Mouse (Mus musculus): Measurements from ENCODE around the gene Setd1a. TPM values are rescaled to one million over a fixed set of nuclear protein-coding genes. Genes with fewer than 3 reads are reported as not detected.
"Not testable (repeated sequence)": the region's sequence is repeated elsewhere in the genome, so short reads cannot be mapped to it uniquely, and the experiment has no call there.

The Setd1a gene
- polyA plus RNA-seq, 1 experiment from 2014 or later: 6.2 TPM

DNA sequence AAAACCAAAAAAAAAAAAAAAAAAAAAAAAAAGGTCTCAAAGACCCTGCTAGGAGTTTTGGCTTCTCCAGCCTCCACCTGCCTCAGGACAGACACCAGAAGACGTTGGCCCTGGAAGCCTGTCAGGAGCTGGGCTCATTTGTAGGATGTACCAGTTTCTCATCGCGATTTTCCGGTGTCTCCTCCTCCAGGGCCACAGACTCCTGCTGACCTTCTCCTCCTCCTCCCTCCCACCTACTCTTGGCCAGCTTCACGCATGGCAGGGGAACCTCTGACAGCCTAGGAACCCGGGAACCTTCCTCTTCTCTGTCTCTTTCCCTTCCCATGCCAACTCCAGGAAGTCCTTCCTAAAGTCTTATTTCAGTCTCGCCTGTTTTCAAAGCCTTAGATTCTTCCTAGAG, 40.6 kb downstream of the Setd1a start:
- 77% methylated on average over 7 of the region's 7 CpGs for WGBS
- no peaks in the 10 kb centered on the region for H3K27me3 ChIP-seq (replicated peaks; ENCODE audit: control insufficient read depth, insufficient read depth, low read length)
- no peak for ATAC-seq
- H3K9ac ChIP-seq (ENCODE audit: low read depth, low read length): no peak overlapping the region
- no peaks in the 10 kb centered on the region for H3K36me3 ChIP-seq (ENCODE audit: control insufficient read depth, insufficient read depth, low read length)
- H3K4me3 ChIP-seq (ENCODE audit: low read length): no peak overlapping the region
- no peak overlapping the region for H3K4me2 ChIP-seq (ENCODE audit: low read depth, low read length)
- no peak overlapping the region for H3K27ac ChIP-seq (ENCODE audit: low read length)
- no peaks in the 10 kb centered on the region for H3K9me3 ChIP-seq (ENCODE audit: control insufficient read depth, low read length)
- no peaks in the 10 kb centered on the region for H3K4me1 ChIP-seq (ENCODE audit: control insufficient read depth, insufficient read depth, low read length)

DNA sequence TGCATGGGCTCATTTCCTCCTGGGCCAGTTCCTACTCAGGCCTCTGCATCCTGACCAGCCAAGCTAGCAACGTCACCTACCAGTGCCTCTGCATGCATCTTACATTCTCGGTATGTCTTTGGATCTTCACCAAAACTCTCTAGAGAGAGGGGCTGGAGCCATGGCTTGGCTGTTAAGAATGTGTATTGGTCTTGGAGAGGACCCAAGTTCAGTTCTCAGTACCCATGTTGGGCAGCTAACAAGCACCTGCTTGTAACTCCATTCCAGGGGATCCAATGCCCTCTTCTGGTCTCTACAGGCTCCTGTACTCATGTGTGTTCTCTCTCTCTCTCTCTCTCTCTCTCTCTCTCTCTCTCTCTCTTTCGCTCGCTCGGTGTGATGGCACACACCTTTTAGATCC, 41.3 kb downstream of the Setd1a start:
- Histone ChIP-seq H3K4me1 (ENCODE audit: control insufficient read depth, insufficient read depth, low read length) (no peaks in the 10 kb centered on the region), H3K27me3 (replicated peaks; ENCODE audit: control insufficient read depth, insufficient read depth, low read length) (no peaks in the 10 kb centered on the region), H3K9me3 (ENCODE audit: control insufficient read depth, low read length) (no peaks in the 10 kb centered on the region), H3K9ac (ENCODE audit: low read depth, low read length) (no peak overlapping the region), H3K4me3 (ENCODE audit: low read length) (no peak overlapping the region), H3K4me2 (ENCODE audit: low read depth, low read length) (no peak overlapping the region), H3K36me3 (ENCODE audit: control insufficient read depth, insufficient read depth, low read length) (no peaks in the 10 kb centered on the region), H3K27ac (ENCODE audit: low read length) (no peak overlapping the region)
- WGBS: 87% methylated on average over 5 of the region's 5 CpGs
- ATAC-seq: no peak

DNA sequence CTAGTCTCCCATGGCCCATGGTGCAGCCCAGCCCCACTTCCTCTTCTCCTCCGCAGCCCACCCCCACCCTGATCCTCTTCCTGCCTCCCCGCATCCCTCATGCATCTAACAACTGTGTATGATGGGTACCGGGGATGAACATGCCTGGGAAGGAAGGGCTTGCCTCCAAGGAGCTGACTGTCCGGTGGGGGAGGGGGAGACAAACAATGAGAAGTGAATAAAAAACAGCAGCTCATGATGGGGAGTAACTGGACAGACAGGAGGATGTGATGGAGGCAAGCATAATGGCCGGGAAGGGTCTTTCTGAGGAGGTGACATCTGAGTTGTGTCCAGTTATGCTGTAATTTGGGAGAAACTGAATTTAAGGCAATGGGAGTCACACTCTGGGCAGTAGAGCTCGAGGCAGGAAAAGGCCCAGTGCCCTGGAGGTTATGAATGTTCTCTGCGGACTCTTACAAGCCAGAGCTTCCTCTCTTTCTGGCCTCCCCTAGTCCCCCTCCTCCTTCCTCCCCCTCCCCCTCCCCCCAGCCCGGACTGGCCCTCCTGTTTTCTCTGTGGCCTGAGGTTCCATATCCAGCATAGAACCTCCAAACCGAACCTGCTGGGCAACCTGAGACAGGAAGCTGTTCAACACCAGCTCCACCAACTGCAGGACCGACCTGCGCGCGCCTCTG, 44.5 kb downstream of the Setd1a start:
- Histone ChIP-seq H3K4me3 (ENCODE audit: low read length) (no peak overlapping the region), H3K9ac (ENCODE audit: low read depth, low read length) (no peak overlapping the region), H3K36me3 (ENCODE audit: control insufficient read depth, insufficient read depth, low read length) (no peaks in the 10 kb centered on the region), H3K4me2 (ENCODE audit: low read depth, low read length) (no peak overlapping the region), H3K27me3 (replicated peaks; ENCODE audit: control insufficient read depth, insufficient read depth, low read length) (no peaks in the 10 kb centered on the region), H3K9me3 (ENCODE audit: control insufficient read depth, low read length) (no peaks in the 10 kb centered on the region), H3K27ac (ENCODE audit: low read length) (no peak overlapping the region), H3K4me1 (ENCODE audit: control insufficient read depth, insufficient read depth, low read length) (0 out of 2 replicates have a peak, but pooled peaks cover 11% of the 10 kb centered on the region)
- no peak for ATAC-seq
- WGBS: 56% methylated on average over 13 of the region's 13 CpGs

DNA sequence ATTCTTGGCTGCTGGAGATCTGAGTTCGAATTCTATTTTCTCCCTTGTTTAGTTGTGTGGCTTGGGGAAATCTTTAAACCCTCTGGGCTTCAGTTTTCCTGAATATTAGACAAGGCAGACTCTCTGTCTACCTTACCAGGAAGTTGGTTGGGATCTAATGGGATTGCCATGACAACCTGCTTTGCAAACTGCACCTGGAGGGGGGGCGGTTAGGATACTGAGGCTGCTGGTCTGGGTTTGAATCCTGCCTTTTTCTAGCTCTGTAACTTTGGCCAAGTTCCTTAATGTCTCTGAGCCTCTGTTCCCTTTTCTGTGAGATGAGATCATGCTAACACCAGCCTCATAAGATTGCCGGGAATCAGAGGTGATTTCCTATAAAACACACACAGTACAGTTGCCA, 46.0 kb downstream of the Setd1a start:
- Histone ChIP-seq H3K4me2 (ENCODE audit: low read depth, low read length) (no peak overlapping the region), H3K9ac (ENCODE audit: low read depth, low read length) (no peak overlapping the region), H3K4me3 (ENCODE audit: low read length) (no peak overlapping the region), H3K27me3 (replicated peaks; ENCODE audit: control insufficient read depth, insufficient read depth, low read length) (no peaks in the 10 kb centered on the region), H3K4me1 (ENCODE audit: control insufficient read depth, insufficient read depth, low read length) (0 out of 2 replicates have a peak, but pooled peaks cover 11% of the 10 kb centered on the region), H3K27ac (ENCODE audit: low read length) (no peak overlapping the region), H3K9me3 (ENCODE audit: control insufficient read depth, low read length) (no peaks in the 10 kb centered on the region), H3K36me3 (ENCODE audit: control insufficient read depth, insufficient read depth, low read length) (no peaks in the 10 kb centered on the region)
- WGBS: 85% methylated on average over 3 of the region's 3 CpGs
- no peak for ATAC-seq

DNA sequence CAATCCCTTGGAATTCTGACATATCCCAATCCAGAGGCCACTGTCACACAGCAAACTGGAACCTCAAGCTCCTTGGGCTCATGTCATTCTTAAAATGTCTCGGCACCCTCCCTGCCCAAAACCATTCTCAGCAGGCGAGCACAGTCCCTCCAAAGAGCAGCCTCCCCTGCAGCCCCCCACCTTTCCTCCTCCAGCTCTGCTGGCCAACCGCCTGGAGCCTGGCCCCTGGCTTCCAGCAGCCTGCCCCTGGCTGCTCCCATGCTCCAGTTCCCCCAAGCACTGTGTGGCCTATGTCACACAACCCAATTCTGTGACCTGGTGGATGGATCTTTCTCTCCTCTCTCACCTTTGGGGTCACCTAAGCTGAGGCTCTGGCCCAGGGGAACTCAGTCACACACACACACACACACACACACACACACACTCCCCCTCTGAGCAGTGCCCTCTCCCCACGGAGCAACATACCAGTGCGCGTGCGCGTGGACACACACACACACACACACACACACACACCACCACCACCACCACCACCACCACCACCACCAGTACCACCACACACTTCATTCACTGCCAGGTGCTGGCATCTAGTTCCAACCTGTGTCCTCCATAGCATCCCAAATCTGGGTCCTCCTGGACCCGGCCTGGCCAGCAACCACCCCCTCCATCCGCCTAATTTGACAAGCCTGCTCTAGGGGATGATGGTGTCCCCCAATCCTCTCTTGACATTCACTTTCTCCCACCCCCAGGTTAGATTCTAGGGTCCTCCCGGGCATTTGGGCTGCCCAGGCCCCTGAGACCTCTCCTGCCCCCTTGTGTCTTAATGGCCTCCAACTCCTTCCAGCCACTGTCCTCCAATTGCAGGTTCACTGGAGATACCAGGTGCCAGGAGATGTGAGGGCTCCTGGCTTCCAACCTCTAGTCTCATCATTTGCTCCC, 47.0 kb downstream of the Setd1a start:
- whole genome bisulfite sequencing: 71% methylated on average over 11 of the region's 11 CpGs
- H3K9me3 ChIP-seq (ENCODE audit: control insufficient read depth, low read length): no peaks in the 10 kb centered on the region
- H3K4me3 ChIP-seq (ENCODE audit: low read length): peak overlapping the region; percentile 60
- 0 out of 2 replicates have a peak, but pooled peaks cover 11% of the 10 kb centered on the region for H3K4me1 ChIP-seq (ENCODE audit: control insufficient read depth, insufficient read depth, low read length)
- ATAC-seq: peak; percentile 36; the same call in 1 of the 2 replicates
- no peak overlapping the region for H3K27ac ChIP-seq (ENCODE audit: low read length)
- H3K27me3 ChIP-seq (replicated peaks; ENCODE audit: control insufficient read depth, insufficient read depth, low read length): no peaks in the 10 kb centered on the region
- H3K9ac ChIP-seq (ENCODE audit: low read depth, low read length): peak overlapping the region; percentile 74
- H3K4me2 ChIP-seq (ENCODE audit: low read depth, low read length): peak overlapping the region; percentile 72
- no peaks in the 10 kb centered on the region for H3K36me3 ChIP-seq (ENCODE audit: control insufficient read depth, insufficient read depth, low read length)

DNA sequence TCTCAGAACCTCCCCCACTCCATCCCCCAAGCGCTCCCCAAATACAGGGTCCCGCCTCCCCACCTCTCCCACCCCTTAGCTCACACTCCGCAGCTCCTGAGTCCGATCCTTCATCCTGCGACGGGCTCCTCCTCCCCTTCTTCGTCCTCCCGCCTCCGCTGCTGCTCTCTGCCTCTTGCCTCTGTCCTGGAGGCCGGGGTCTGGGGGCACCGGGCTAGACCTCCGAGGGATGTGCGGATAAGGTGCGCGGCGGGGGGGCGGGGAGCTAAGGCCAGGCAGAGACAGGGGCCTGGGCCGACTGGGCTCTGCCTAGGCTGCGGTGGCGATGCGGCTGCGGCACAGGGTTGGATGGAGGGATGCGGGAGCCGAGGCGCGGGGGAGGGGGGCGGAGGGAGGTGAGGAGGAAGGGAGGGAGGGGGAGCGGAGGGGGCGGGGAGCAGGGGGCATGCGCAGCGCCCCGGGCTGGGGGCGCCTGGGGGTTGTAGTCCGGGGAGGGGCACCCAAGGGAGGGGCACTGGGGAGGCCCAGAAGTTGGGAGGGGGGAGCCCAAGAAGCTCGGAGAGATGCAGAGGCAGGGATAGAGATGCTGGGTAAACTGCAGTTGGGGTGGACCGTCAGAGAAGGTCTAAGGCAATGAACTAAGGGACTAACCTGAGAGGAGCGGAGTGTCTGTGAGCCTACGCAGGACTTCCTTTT, 47.9 kb downstream of the Setd1a start, which contains the start of the genes Stx4a and Stx1b:
Gene Stx4a, plus strand, starts transcription at position 119 of the 696 bp plus-strand sequence.
Gene Stx1b, minus strand, starts transcription at position 374 of the 696 bp plus-strand sequence.
- Histone ChIP-seq H3K27me3 (replicated peaks; ENCODE audit: control insufficient read depth, insufficient read depth, low read length) (no peaks in the 10 kb centered on the region), H3K4me3 (ENCODE audit: low read length) (peak within 1 kb of the TSS; percentile 60), H3K27ac (ENCODE audit: low read length) (peak within 1 kb of the TSS; percentile 28; the same call in 1 of the 2 replicates), H3K4me2 (ENCODE audit: low read depth, low read length) (peak within 1 kb of the TSS; percentile 72), H3K36me3 (ENCODE audit: control insufficient read depth, insufficient read depth, low read length) (no peaks in the 10 kb centered on the region), H3K4me1 (ENCODE audit: control insufficient read depth, insufficient read depth, low read length) (0 out of 2 replicates have a peak, but pooled peaks cover 11% of the 10 kb centered on the region), H3K9ac (ENCODE audit: low read depth, low read length) (peak within 1 kb of the TSS; percentile 74), H3K9me3 (ENCODE audit: control insufficient read depth, low read length) (no peaks in the 10 kb centered on the region)
- peak; percentile 73 for ATAC-seq
- WGBS: 5% methylated on average over 35 of the region's 38 CpGs

DNA sequence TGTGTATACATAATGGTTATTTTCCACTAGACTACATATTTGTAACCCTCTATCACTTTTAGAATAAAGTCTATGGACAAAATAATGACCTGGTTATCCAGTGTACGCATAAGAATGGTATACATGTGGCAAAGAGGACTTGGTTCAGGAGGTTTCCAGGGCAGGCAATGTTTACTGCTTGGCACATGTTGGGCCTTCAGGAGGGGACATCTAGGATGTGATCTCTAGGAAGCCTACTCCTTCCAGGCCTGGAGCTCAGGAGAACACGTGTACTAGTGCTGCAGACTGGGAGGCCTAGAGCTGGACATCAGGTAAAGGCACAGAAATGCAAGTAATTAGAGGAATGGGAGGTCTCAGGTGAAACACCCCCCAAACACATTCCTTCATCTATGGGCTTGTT, 59.1 kb downstream of the Setd1a start:
- H3K9ac ChIP-seq (ENCODE audit: low read depth, low read length): no peak overlapping the region
- no peak overlapping the region for H3K27ac ChIP-seq (ENCODE audit: low read length)
- H3K4me2 ChIP-seq (ENCODE audit: low read depth, low read length): no peak overlapping the region
- 84% methylated on average over 2 of the region's 2 CpGs for WGBS
- H3K4me1 ChIP-seq (ENCODE audit: control insufficient read depth, insufficient read depth, low read length): no peaks in the 10 kb centered on the region
- no peaks in the 10 kb centered on the region for H3K27me3 ChIP-seq (replicated peaks; ENCODE audit: control insufficient read depth, insufficient read depth, low read length)
- H3K4me3 ChIP-seq (ENCODE audit: low read length): no peak overlapping the region
- ATAC-seq: no peak
- no peaks in the 10 kb centered on the region for H3K9me3 ChIP-seq (ENCODE audit: control insufficient read depth, low read length)
- H3K36me3 ChIP-seq (ENCODE audit: control insufficient read depth, insufficient read depth, low read length): no peaks in the 10 kb centered on the region

DNA sequence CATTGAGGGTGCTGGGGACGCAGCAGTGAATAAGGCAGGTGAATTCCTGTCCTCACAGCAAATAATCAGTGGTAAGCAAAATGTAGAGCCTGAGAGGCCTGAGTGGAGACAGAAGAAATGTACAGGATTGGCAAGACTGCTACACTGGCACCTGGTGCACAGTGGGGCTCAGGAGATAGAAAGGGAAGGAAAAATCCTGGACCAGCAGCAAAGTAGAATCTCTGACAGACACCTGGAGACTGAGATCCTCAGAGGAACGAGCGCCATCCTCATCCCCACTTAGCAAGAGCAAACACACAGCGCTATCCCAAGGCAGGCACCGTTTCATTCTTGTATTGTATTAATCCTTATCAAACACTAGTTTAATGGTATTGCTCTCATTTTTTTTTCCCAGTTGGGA, 61.0 kb downstream of the Setd1a start:
- H3K4me2 ChIP-seq (ENCODE audit: low read depth, low read length): no peak overlapping the region
- H3K36me3 ChIP-seq (ENCODE audit: control insufficient read depth, insufficient read depth, low read length): no peaks in the 10 kb centered on the region
- no peaks in the 10 kb centered on the region for H3K9me3 ChIP-seq (ENCODE audit: control insufficient read depth, low read length)
- 90% methylated on average over 5 of the region's 5 CpGs for WGBS
- H3K4me1 ChIP-seq (ENCODE audit: control insufficient read depth, insufficient read depth, low read length): 0 out of 2 replicates have a peak, but pooled peaks cover 4% of the 10 kb centered on the region
- ATAC-seq: no peak
- H3K27ac ChIP-seq (ENCODE audit: low read length): no peak overlapping the region
- H3K27me3 ChIP-seq (replicated peaks; ENCODE audit: control insufficient read depth, insufficient read depth, low read length): no peaks in the 10 kb centered on the region
- no peak overlapping the region for H3K9ac ChIP-seq (ENCODE audit: low read depth, low read length)
- H3K4me3 ChIP-seq (ENCODE audit: low read length): no peak overlapping the region

DNA sequence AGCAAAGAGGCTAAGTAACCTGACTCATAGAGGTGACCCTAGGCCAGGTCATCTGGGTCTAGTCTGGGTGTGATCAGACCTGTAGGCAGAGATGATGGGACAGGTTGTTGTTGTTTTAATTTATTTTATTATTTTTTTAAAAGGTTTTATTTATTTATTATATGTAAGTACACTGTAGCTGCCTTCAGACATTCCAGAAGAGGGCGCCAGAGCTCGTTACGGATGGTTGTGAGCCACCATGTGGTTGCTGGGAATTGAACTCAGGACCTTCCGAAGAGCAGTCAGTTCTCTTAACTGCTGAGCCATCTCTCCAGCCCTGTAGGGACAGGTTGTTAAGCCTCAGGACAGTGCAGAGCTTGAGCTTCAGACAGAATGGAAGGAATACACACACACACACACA, 61.4 kb downstream of the Setd1a start:
- not testable (repeated sequence) for H3K36me3 ChIP-seq (ENCODE audit: control insufficient read depth, insufficient read depth, low read length); H3K4me2 ChIP-seq (ENCODE audit: low read depth, low read length); H3K27ac ChIP-seq (ENCODE audit: low read length); H3K9me3 ChIP-seq (ENCODE audit: control insufficient read depth, low read length); H3K27me3 ChIP-seq (replicated peaks; ENCODE audit: control insufficient read depth, insufficient read depth, low read length); ATAC-seq; H3K4me3 ChIP-seq (ENCODE audit: low read length); H3K9ac ChIP-seq (ENCODE audit: low read depth, low read length); H3K4me1 ChIP-seq (ENCODE audit: control insufficient read depth, insufficient read depth, low read length)
- 76% methylated on average over 4 of the region's 4 CpGs for WGBS
